Mouse (Mus musculus) CD4-positive, CD25-positive, alpha-beta regulatory T cell, adult 9 weeks (primary cell): ENCODE measurements around the gene Syt15. TPM values are rescaled to one million over a fixed set of nuclear protein-coding genes. Genes with fewer than 3 reads are reported as not detected.

ENCODE experiments used
- polyA plus RNA-seq: library from polyadenylated mRNA; unstranded; fragments of 100-300 nt; shearing (Covaris generic); gene quantifications from one replicate; pipeline ENCODE4 v1.2.1, GENCODE M21; 2017

Gene Syt15
- 0.17 TPM for polyA plus RNA-seq

DNA sequence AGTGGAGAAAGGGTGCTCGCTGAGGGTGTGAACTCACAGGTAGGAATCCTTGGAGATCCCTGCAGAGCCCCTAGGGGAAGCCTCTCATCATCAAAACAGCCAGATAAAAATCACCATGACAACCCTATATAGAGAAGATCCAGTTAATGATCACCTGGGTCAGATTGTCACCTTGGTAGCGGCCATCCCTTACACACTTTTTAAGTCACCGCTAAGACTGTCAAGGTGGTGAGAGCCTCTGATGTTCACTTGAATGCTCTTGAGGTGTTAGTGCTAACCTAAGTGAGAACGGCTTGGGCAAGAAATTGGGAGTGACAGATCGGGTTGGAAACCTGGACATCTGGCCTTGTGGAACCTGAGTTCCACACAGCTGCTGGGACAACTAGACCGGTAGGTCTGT is at the start of gene Syt15:
TSS of gene Syt15 (plus strand) at position 301 of the 400 bp plus-strand sequence.

DNA sequence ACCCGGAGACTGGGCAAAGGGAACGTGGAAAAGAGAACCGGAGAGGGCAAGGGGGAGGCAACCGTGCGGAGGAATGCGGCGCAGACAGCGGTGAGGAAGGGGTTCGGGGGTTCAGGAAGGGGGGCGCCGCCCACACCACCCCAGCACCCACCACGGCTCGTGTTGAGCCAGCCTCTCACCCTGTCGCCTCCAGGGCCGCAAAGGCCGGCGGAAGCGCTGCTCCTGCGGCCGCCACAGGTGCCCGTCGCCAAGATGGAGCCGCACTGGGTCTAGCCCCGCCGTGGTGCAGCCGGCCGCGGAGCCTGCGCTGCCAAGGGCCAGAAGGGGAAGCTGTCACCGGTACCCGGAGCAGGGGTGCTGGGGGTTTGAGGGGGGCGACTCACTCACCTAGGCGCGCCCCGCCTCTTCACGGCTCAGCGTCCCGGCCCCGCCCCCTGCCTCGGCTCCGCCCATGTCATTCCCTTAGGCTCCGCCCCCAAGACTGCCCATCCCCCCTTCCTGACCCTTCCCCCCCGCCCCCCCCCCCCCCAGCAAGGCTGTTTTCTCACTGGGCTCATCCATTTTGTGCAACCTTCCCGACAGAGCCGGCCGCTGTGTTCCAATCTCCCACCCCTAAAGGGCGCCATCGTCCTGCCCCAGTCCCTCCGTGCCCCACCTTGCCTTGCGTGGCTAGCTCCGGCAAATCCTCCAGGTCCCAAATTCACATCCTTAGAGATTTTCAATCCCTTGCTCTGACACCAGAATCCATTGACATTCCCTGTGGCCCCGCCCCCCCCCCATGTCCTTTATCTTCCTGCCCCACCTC is 18.0 kb upstream of the Syt15 start, which contains the start of gene Gprin2:
TSS of gene Gprin2 (minus strand) at position 423 of the 805 bp plus-strand sequence.

Other genes starting within 250 kb of the Syt15 start
- not detected for gene Zfp488, start 240.8 kb upstream of the Syt15 start, polyA plus RNA-seq
- gene Gm30083, start 204.4 kb upstream of the Syt15 start, polyA plus RNA-seq: not detected
- gene Gm5460, start 202.8 kb upstream of the Syt15 start, polyA plus RNA-seq: not detected
- not detected for gene Antxrl, start 166.9 kb upstream of the Syt15 start, polyA plus RNA-seq
- gene Anxa8, start 133.6 kb upstream of the Syt15 start, polyA plus RNA-seq: not detected
- not detected for gene A630023A22Rik, start 116.8 kb upstream of the Syt15 start, polyA plus RNA-seq
- gene Npy4r, start 67.1 kb upstream of the Syt15 start, polyA plus RNA-seq: not detected
- gene Gprin2, start 17.9 kb upstream of the Syt15 start, polyA plus RNA-seq: 0.05 TPM
- gene Shld2, start 90.9 kb downstream of the Syt15 start, polyA plus RNA-seq: 4.7 TPM
- 12.3 TPM for gene Glud1, start 91.1 kb downstream of the Syt15 start, polyA plus RNA-seq
- gene Fam25c, start 135.8 kb downstream of the Syt15 start, polyA plus RNA-seq: not detected
- gene Sncg, start 155.2 kb downstream of the Syt15 start, polyA plus RNA-seq: not detected
- 0.14 TPM for gene Mmrn2, start 155.9 kb downstream of the Syt15 start, polyA plus RNA-seq